Mouse (Mus musculus) retina, embryonic 14.5 days (tissue): ENCODE results near the gene Atxn7l2.
A peak's percentile ranks its signal among the peaks of the same experiment; 100 is the strongest.
"Not testable (repeated sequence)": the region's sequence is repeated elsewhere in the genome, so short reads cannot be mapped to it uniquely, and the experiment has no call there.

Experiments
- DNase-seq: peaks from one replicate; pipeline ENCODE4 v3.0.0-alpha.2; 2015; ENCODE audit warnings: low spot score

Atxn7l2 gene

DNA sequence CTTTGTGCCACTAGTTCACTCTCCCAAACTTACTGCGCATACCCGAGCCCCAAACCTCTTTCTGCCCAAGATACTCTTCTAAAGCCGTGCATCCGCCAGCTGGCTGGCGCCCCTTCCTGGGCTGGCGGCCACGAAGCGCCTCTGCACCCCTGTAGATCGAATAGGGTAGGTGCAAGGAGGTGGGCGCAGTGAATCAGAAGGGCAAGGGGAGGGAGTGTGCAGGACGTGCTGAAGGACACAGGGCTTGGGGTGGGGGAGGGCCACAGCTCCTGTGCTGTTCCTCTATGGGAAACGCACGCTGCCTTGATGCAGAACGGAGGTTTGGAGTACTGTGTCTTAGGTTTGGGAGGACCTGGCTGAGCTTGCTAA is at the start of gene Atxn7l2:
Gene Atxn7l2, minus strand, starts transcription at position 164 of the 369 bp plus-strand sequence.
- no peak for DNase-seq

DNA sequence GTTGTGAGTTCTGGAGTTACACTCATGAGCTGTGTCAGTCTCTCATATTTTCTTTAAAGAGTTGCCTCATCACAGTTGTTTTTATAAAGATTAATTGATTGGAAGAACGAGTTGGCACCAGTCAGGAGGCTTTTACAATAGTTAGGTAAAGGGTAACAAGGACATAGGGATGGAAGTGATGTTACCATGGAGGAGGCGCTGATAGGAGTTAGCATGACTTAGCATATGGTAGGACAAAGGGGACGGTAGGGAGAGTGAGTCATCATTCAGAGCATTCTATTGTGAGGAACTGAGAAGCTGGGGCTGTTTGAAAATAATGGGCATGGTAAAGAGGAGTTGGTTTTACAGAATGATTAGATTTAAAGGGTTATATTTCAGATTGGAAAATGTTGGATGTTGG is 48.6 kb upstream of the Atxn7l2 start:
- DNase-seq, result no peak

DNA sequence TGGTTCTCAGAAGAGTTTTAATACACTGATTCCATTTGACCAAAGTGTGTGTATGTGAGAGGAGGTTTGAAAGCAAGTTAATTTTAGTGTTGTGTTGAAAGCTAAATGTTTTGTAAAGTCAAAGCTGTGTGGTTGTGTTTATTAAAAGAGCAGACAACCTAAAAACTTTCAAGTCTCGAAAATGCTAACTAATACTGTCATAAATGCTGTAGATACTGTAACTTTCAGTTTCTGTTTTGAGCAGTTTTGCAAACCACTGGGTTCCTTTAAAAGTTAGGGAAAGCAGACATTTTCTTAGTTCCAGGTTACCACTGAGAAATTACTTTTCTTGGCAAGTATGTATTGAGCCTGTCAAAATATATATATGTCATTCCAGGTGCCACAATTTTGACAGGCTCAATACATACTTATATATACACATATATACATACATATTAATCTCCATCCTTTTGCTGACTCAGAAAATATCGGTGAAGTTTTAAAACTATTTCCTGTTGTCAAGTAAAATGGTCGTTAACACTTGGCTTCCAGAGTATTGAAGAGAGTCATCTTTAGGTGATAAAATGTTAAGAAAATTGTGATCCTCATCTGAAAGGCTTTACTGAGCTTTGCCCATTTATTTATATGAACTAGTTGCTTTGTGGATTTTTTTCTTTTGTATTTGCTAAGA is 47.2 kb upstream of the Atxn7l2 start:
- DNase-seq, result no peak

DNA sequence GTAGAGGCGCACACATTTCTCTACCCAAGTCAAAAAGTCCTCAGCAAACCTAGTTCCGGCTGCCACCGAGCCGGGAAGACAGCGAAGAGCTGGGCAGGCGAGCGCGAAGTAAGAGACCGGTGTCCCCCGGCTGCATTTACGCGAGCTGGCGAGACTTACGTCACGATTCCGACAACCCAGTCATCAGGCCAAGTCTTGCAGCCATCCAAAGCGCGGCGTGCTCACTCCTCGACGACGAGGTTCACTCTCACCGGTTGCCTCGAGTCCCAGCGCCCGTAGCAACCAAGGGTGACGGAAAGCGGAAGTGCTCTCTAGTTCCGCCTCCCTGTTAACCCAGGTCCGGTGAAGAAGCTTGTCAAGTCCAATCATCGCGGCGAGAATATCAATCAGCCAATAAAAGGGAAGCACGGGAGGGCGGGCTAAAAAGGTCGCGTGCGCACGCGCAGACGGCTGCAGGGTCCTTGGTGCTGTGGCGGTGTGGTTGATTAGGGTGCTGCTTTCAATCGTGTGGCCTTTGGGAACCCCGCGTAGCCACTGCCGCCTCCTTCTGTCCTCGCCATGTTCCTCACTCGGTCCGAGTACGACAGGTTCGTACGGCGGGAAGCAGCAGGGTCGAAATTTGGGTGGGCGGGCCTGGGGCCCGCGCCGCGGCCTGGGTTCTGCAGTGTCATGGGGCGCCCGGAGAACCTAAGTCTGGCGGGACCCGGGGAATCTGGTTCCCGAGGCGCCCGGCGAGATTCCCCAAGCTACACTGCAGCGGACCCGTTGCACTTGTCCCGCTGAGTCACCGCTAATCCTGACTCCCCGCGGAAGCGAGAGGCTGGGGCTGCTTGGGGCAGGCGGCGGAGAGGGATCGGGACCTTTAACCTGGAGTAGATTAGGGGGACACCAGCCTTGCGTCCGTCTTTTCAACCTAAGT is 46.2 kb upstream of the Atxn7l2 start, which contains the start of gene Psma5:
Gene Psma5, plus strand, starts transcription at position 208 of the 919 bp plus-strand sequence.
- peak; percentile 99 for DNase-seq

DNA sequence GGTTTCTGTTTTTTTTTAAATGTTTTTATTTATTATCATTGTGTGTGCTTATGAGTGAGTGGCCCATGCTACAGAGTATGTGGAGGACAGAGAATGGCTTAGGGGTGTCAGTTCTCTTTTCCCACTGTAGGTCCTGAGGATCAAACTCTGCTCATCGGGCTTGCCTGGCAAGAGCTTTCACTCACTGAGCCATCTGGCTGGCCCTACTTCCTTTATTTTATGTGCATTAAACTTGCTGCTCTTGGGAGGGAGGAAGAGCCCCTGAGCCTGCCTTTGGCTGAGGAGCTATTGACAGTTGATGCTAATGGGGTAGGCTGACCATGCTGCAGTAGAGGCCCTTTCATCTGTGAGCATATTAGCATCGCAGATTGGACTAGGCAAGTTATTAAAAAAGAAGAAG is 36.1 kb upstream of the Atxn7l2 start:
- DNase-seq, result no peak

DNA sequence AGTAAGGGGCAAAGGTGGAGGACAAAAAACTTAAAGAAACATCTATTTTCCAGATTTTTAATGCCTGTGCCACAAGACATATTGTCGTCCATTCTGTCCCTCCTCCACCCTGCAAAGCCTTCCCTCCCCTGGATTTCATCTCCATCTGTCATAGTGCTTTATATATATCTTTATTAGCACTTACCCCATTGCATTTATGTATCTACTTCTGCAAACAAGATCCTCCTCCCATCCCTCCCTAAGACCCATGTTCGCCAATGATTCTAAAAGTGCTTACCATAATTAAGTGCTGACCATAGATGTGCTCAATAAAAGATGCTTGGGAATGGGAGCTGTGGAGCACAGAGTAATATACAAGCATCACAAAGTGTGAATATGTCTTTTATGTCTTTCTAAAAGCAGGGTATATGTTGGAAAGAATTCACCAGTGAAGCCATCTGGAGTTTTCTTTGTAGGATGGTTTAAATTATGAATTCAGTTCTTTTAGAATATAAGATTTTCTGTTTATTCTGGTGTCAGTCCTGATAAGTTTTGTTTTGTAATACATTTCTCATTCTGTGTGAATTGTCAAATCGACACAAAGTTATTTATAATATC is 30.6 kb upstream of the Atxn7l2 start:
- no peak for DNase-seq

DNA sequence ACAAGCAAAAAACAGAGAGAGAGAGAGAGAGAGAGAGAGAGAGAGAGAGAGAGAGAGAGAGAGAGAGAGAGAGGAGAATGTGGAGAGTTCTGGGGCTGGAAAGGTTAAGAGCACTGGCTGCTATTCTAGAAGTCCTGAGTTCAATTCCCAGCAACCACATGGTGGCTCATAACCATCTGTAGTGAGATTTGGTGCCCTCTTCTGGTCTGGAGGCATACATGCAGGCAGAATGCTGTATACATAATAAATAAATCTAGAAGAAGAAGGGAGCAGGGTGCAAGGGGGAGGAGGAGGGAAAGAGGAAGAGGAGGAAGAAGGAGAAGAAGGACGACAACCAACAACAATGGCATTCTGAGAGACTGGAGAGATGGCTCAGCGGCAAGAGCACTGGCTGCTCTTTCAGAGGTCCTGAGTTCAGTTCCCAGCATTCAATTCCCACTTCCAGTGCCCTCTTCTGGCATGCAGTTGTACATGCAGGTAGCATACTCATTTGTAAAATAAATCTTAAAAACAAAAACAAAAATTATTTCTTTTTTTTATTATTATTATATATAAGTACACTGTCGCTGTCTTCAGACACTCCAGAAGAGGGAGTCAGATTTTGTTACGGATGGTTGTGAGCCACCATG is 26.9 kb upstream of the Atxn7l2 start:
- not testable (repeated sequence) for DNase-seq

DNA sequence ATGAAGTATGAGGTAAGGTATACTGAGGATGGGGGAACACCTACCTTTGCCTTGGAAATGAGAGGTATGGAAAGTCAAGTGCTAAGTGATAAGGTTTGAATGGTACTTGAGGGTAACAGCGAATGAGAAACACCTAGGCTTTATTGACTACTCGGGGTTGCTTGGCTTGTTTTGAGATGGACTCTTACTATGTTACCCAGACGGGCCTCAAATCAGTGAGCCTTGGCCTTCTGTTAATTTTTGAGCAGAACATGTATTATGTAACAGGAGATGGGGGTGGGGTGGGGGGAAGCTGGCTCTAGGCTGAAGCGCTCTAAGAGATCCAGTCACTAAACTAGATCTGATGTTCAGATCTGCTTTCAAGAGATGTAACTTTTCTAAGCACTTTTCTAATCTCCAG is 20.9 kb upstream of the Atxn7l2 start:
- DNase-seq, result no peak

DNA sequence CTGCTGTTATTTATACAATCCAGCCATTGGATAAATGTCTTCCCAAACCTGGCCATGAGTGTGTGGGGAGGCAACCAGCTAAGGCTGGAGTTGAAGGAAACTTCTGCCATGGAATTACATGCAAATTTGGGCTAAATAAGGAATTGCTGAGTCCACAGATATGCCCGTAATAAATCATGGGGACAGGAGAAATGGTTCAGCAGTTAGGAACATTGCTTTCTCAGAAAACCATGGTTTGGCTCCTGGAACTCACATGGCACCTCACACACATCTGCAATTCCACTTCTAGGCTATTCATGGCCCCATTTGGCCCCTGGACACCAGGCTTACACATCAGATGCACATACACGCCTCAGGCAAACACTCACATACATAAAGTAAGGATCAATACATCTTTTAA is 16.8 kb upstream of the Atxn7l2 start:
- no peak for DNase-seq

DNA sequence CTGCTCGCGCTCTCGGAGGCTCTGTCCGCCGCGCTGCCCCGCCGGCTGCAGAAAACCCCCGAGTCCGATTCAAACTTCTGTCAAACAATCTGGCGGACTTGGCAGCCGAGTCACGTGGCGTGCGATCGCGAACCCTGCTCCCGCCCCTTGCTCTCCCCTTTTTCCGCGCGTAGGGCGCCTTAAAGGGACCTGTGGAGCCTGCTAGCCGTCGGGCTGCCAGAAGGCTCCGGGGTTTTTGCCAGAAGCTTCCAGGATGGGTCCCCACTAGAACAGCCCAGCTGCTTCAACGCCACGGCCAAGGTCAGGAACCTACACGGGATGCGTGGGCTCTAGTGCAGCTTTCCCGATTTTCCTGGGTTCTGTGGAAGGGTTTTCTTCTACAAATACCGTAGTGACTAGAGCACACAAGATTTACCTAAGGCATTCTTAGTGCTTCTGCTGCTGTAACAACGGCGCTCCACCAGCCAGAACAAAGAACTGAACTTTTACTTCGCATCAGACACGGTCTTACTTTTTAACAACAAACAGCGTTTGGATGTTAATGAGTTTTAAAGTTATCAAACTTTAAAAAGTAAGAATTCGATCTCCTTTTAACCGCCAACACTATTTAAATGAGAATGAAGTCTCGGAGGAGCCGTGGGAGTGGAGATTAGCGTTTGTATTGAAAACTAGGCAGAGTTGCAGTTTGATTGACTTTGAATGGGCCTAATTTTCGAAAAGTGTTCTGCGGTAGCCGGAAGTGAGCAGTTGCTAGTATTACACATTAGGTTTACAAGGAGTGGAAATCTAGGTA is 16.0 kb upstream of the Atxn7l2 start, which contains the start of gene Sypl2:
Gene Sypl2, minus strand, starts transcription at position 91 of the 793 bp plus-strand sequence.
- peak; percentile 65 for DNase-seq

DNA sequence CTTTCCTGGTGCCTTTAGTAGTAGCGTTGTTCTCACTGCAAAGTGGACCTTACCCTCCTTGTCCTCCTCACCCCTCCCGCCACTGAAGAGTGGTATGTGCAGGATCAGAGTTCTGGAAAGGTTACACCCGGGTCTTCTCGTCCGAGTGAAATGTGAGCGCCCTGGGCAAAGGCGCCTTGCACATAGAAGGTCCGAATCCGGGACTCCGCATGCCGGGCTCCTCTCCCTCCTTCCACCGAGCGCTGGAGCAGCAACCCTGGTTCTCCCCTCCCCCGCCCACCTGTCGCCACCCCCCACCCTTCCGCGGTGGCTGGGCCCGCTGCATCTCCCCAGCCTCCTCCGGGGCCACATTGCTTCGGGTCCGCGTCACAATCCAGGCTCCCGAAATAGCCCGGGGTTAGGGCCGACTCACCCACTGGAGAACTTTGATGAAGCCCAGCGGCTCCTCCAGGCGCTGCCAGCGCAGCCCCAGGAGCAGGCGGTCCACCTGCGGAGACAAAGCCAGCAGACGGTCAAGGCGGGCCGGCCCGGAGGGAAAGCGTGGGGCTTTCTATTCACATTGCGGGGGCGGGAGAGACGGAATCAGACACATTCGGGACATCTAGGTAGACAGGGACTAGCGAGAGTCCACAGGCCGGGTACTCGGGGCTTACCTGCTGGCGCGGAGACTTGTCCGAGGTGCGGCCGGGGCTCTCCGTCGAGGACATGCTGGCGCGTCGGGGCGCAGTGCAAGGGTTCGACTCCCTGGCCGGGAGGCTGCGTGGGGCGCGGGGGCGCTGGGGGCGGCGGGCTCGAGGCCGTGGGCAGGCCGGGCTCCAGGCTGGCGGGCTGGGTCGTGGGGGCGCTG is 15.2 kb upstream of the Atxn7l2 start:
- no peak for DNase-seq

DNA sequence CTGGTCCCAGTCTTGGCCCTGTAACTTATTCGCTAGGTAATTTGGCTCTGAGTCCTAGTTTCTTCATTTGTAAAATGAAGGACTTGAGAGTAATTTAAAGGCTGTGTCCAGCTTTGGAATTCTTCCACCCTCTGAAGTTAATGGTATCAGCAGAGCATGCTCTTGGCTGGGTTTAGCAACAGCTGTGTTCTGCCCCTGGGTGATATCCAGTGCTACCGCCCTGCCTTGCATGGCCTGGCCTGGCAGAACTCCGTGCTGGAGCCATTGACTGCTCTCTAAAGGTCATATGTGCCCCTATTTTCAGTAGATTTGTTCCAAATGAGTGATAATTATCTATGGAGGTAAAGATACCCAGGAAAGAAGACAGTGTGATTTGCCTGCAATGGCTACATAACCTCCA is 9.9 kb upstream of the Atxn7l2 start:
- DNase-seq, result no peak

DNA sequence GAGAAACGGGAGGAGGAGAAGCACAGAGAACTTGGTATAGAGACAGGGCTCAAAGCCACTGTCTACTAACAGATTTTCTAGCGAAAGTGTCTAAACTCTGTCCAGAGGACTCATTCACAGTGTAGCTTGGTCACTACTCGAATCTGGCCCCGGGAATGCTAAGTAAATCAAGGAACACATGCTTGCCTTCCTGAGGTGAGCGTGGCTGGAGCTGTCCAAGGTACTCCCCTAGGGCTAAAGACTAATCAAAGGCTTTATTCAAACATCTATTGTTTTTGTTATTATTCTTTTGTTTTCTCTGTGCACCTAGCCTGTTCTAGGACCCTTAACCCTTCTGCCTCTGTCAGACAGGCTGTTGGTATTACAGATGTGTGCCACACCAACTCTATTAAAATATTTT is 4.0 kb upstream of the Atxn7l2 start:
- peak; percentile 31 for DNase-seq

DNA sequence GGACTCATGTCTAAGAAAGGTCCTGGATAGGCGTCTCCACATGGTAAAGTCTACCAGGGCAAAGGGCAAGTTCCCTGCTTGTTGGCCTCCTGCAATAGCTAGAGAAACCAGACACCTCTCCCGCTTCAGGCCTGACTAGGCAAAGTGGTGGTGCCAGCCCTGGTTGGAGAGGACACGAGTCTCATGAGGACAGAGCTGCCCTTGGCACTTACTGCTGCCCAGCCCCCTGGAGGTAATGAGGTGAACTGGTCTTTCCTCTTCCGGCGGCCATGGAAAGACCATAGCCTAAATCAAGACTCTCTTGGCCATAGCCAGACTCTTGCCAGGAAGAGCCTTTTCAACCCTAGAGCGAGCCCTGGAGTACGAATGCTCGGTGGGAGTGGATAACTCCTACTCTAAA is 1.7 kb upstream of the Atxn7l2 start:
- DNase-seq, result no peak

DNA sequence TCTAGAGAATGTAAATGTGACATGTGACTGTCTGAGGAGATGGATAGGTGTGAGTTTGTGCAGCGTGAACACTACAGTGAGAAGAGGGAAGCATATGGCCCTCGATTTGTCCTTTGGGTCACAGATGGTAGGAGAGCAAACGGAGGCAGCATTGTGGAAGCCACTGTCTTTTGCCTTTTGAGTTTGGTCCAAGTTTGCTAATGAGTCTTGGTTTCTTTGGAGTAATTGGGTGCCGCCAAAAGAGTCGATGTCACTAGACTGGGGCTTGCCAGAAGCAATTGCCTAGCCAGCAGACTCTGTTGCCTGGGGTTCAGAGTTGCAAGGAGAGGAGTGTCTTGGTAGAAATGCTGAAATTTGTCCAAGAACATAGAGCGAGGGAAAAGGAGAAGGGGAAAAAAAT is 1.1 kb upstream of the Atxn7l2 start:
- no peak for DNase-seq

DNA sequence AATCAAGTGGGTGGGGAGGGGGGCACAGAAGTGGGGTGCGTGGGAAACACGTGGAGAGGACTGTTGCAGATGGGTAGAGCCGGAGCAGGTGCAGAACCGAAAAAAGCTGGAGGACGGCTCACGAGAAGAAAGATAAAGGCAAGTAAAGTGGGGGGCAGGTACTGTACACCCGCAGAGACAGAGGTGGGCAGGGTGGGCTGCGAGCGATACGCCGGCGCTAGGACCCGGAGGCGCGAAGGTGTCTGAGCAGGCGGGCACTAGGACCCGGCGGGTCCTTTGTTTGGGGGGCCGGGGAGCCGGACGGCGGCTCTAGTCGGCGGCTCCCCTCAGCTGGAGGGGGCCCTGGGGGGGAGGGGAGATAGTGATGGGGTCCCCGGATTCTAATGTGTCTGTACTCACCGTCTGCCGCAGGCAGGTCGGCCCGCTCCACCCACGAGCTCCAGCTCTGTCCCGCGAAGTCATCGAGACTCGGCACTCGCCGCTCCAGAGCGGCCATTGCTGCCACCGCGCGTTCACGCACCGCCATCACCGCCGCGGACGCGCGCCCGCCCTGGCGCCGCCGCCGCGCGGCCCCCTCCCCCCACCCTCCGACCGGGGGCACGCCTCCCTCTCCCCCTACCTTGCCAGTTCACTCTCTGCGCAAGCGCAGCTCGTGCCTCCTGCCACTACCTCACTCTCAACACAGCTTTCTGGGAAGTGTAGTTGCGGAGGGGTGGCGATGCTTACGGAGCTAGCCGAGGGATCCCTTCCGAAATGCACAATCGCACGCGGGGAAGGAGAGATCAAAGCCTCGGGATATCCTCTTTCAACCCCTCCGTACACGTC is 576 bp downstream of the Atxn7l2 start:
- DNase-seq, result peak; percentile 98

DNA sequence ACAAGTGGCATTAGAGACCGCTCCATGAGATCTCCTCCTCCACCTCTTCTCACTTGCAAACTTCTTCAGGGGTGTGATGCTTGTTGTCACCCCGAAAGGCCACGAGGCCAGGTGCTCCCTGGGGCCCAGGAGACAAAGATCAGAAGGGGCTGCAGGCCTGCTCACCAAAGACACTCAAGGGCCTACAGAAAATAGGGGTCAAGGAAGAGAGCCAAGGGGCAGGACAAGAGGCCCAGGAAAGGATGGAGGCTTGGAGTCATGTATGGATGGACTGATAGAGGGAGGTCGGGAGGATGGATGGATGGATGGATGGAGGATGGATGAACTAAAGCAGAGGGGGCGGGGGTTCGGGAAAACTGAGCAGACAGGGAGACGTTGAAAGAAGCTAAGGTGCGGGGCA is 1.2 kb downstream of the Atxn7l2 start:
- no peak for DNase-seq

DNA sequence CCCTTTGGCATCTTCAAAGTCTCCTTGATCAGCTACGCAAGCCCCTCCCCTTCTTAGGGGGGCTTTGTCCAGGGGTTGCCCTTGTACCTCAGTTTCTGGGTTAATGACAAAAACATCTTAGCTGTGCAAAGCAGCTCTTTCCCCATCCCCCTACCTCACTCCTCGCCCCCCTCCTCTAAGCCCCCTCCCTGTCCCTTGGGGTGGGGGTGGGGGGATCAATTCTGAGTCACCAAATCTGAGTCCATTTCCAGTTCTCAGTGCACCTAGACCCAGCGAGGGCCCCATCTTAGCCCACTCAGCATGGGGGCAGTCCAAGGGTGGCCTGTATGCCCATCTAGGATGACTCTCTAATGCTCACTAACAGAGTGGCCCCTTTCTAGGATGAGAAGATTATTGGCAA is 1.7 kb downstream of the Atxn7l2 start:
- DNase-seq, result no peak

DNA sequence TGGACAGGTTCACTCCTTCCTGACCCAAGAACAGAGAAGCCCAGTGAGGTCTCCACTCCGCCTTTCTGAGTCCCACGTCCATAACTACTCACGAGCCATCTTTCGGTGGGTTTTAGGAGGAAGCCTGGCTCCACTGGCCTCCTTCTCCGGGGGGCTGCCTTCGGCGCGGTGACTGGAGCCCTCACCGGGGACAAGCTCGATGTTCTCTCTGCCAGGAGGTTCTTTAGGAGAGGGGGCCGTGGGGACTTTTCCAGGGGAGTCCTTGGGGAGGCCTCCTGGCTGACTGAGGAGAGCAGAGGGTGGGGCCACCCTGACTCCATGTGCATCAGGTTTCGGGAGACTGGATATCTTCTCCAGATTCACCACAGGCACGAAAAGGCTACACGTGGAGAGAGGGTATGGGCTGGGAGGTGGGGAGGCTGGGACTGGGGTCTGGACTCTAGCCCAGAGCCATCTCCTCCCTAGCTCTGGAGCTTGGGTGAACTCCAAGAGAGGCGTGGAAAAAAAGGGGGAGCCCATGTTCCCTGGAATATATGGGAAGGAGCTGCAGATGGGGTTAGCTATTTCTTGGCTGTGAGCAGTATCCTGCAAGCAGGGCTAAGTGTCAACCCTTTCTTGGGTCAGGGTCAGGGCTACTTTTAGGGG is 3.9 kb downstream of the Atxn7l2 start:
- DNase-seq, result no peak
